Comparison of ENCODE assay signal across 13 mouse cellular contexts in the genomic region with DNA sequence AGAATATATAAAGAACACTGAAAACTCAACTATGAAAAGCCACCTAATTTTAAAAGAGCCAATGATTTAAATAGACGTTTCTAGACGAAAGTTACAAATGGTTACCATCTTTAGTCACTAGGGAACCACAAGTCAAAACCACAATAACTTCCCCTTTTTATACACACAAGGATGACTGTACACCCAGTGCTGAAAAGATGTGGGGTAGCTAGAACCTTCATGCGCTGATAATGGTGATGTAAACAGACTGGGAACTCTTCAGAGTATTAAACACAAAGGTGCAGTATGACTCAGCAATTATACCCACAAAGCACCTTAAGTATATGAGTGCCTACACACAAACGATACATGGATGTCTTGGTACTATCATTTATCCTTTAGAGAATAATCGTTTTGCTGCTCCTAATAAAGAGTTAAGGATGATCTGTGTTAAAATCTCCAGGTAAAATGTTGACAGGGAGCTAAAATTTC. TPM values are rescaled to one million over a fixed set of nuclear protein-coding genes. Genes with fewer than 3 reads are reported as not detected.
DNase-seq lines count a peak whose midpoint lies in the region; ATAC-seq lines count a peak whose summit lies in the region.
"Had no signal": no experiment of that assay in that cellular context is flagged by ENCODE, and none has a peak within 500 bp of the region (broad histone marks: within the 10 kb centered on the region; RNA-seq: fewer than 3 reads in every experiment).

No protein-coding gene starts in this region.

- DNase-seq in 416B (ENCODE audit: low read depth): peak; percentile 94
- DNase-seq in CD4-positive, CD25-positive, alpha-beta regulatory T cell, adult 2 months (ENCODE audit: low read depth, low spot score): peak; percentile 38
- DNase-seq in left cerebral cortex, postnatal 4 days: no peak
- no peak for DNase-seq in embryo, embryonic 10.5 days (ENCODE audit: low spot score)
- no peak for DNase-seq in Muller cell, postnatal 12 days (ENCODE audit: inconsistent ontology term)
- DNase-seq: cerebellum, adult 9-11 months; gastrocnemius, postnatal 25 days; kidney, adult 11 months; lung, adult 18-20 months; midbrain, embryonic 14.5 days had no signal

- ATAC-seq in common myeloid progenitor, adult 5-6 weeks (replicated peaks; ENCODE audit: low read depth, poor library complexity, severe bottlenecking): peak; percentile 100
- ATAC-seq in monocyte, adult 5-6 weeks (replicated peaks; ENCODE audit: insufficient number of reproducible peaks, low FRiP score, low TSS enrichment, poor library complexity, severe bottlenecking): peak; percentile 96
- ATAC-seq: Patski had no signal

- intact Hi-C loops in left cerebral cortex, postnatal 4 days (cut with DNase I): no loop called here

RNA-seq across cellular contexts. Expression of gene Abcc2, which starts 10.5 kb away (rescaled TPM):
- 0.15 and 0.37 TPM in 2 replicates for total RNA-seq in common myeloid progenitor, adult 5-6 weeks (2017)
- 0.76 to 2.6 TPM (median 1.6 TPM) in 3 replicates for total RNA-seq in monocyte, adult 5-6 weeks (2017)
- under 1 TPM; 0.26 to 0.28 TPM for total RNA-seq in left cerebral cortex, postnatal 4 days (2021)
- total RNA-seq: gastrocnemius, postnatal 25 days had no signal

RNA-seq across cellular contexts. Expression of gene Cox15, which starts 18.7 kb away (rescaled TPM):
- 15.5 and 32.9 TPM in 2 replicates for total RNA-seq in common myeloid progenitor, adult 5-6 weeks (2017)
- 5.5 to 10.8 TPM (median 9.4 TPM) in 3 replicates for total RNA-seq in monocyte, adult 5-6 weeks (2017)
- 10 to 100 TPM; 17.6 to 18.3 TPM for total RNA-seq in left cerebral cortex, postnatal 4 days (2021)

RNA-seq across cellular contexts. Expression of gene Cutc, which starts 18.7 kb away (rescaled TPM):
- 51.0 and 58.6 TPM in 2 replicates for total RNA-seq in common myeloid progenitor, adult 5-6 weeks (2017)
- 17.4 to 33.6 TPM (median 27.9 TPM) in 3 replicates for total RNA-seq in monocyte, adult 5-6 weeks (2017)
- 1 to 10 TPM; 2.2 to 4.3 TPM for total RNA-seq in left cerebral cortex, postnatal 4 days (2021)

Comparison
In these comparisons a context has a peak if more than half of its experiments do, and no peak if none do; other contexts are left out.
1. DNase-seq: peak in 416B (single experiment) and CD4-positive, CD25-positive, alpha-beta regulatory T cell, adult 2 months (single experiment); none in left cerebral cortex, postnatal 4 days (single experiment), embryo, embryonic 10.5 days (single experiment) and Muller cell, postnatal 12 days (single experiment).